Mouse (Mus musculus) olfactory bulb, adult 2 months (tissue): Measurements from ENCODE around the gene Tmem108.

Source experiments
- CTCF ChIP-seq: fragments of 200-500 bp; IDR thresholded peaks from 2 replicates; pipeline ENCODE4 v1.5.1; 2012; ENCODE audit warnings: low read depth, mild to moderate bottlenecking, low read length, moderate library complexity; ENCODE audit not compliant: insufficient read depth
- POLR2A ChIP-seq: fragments of 200-500 bp; IDR thresholded peaks from 2 replicates; pipeline ENCODE4 v1.6.1; 2012; ENCODE audit warnings: mild to moderate bottlenecking, low read depth, low read length, moderate library complexity; ENCODE audit not compliant: insufficient read depth

DNA sequence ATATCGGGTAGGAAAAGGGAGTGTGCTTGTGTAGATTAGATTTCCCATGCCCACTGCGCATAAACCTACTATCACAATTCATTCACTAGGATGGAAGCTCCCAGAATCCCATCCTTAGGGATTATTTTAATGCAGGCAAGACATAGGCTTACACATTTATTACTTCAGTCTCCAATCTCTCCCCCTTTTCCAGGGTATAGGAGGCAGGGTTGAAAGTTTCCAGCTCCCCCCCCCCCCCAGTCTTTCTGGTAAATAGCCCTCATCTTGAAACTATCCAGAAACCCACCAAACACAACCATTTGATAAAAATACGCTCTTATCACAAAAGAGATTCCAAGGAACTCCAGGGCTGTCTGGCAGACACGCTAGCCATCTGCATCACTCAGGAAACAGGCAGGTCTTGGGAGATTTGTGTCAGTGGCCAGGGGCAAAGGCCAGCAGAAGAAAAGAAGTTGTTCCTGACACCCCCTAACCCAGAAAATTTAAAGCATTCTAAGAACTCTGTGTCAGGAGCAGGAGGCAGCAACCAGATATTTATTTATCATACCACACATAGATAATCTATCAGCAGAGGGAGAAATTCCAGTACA lies 79.8 kb downstream of the Tmem108 start:
- TF ChIP-seq CTCF (no peak), POLR2A (no peak)
